Mouse (Mus musculus): ENCODE data around the gene Lgals1. TPM values are rescaled to one million over a fixed set of nuclear protein-coding genes. Genes with fewer than 3 reads are reported as not detected.

The Lgals1 gene
- total and polyA plus RNA-seq, 3 experiments, result 646 to 1,010 (median 974) TPM

DNA sequence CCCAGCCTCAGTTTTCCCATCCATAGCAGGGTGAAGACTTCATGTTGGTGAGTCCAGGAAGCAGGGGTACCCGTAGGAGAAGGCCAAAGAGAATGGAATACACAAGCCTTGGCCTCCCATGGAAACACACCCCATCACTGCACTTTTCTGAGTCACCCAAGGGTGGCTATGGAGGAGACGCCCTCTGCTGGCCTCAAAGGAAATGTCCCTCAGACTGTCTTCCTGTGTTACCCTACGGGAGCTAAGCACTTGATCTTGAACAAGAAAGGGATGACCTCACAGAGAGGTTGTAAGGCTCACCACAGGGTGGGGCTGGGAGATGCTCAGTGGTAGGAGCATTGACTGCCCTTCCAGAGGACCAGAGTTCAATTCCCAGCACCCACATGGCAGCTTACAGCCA is 5.1 kb downstream of the Lgals1 start:
- H3K9ac ChIP-seq (ENCODE audit: control insufficient read depth, low read depth, low read length, poor library complexity, severe bottlenecking), result no peak overlapping the region
- H3K27ac ChIP-seq (ENCODE audit: control insufficient read depth, low read depth, low read length), result peak overlapping the region; percentile 6; the same call in 1 of the 2 replicates
- H3K9me3 ChIP-seq (replicated peaks; ENCODE audit: insufficient read depth, low read length), result no peaks in the 10 kb centered on the region
- no peaks in the 10 kb centered on the region for H3K27me3 ChIP-seq (ENCODE audit: control insufficient read depth in 1 of 2, insufficient read depth in 2 of 2, low read length in 2 of 2)
- peak; percentile 94 for DNase-seq (ENCODE audit: low read depth, low spot score)
- H3K4me3 ChIP-seq (ENCODE audit: control insufficient read depth in 1 of 2, insufficient read depth in 1 of 2, low read depth in 2 of 2, low read length in 2 of 2), result no peak overlapping the region
- peaks cover 23% of the 10 kb centered on the region for H3K79me2 ChIP-seq (ENCODE audit: control insufficient read depth, insufficient read depth, low read length, poor library complexity)
- H3K36me3 ChIP-seq (ENCODE audit: control insufficient read depth in 1 of 2, insufficient read depth in 2 of 2, low read length in 2 of 2), result peaks cover 0 to 17% of the 10 kb centered on the region in 2 experiments; a peak in 2 of 4 replicates
- H3K4me1 ChIP-seq (ENCODE audit: control insufficient read depth in 1 of 2, insufficient read depth in 2 of 2, low read length in 2 of 2), result peaks cover 3 to 29% of the 10 kb centered on the region in 2 experiments; a peak in 3 of 4 replicates
- TF ChIP-seq MAX (IDR thresholded peaks at IDR 0.05; ENCODE audit: low read length), result no peak; the same call in 1 of the 2 replicates
- TF ChIP-seq HCFC1 (IDR thresholded peaks at IDR 0.05; ENCODE audit: low read depth, low read length), result peak; percentile 52; the same call in 1 of the 2 replicates
- TF ChIP-seq ZKSCAN1 (IDR thresholded peaks at IDR 0.05; ENCODE audit: low read depth, low read length), result no peak
- TF ChIP-seq MXI1 (IDR thresholded peaks at IDR 0.05; ENCODE audit: low read depth, low read length), result peak; percentile 50
- peak; percentile 92 for TF ChIP-seq SMC3 (IDR thresholded peaks at IDR 0.05; ENCODE audit: low read depth, low read length)
- peak; percentile 59; the same call in 1 of the 2 replicates for TF ChIP-seq MAZ (IDR thresholded peaks at IDR 0.05; ENCODE audit: low read depth, low read length)
- peak; percentile 80 to 92 (median 86) for TF ChIP-seq CTCF (IDR thresholded peaks at IDR 0.05 in 2 of 3, conservative IDR thresholded peaks at IDR 0.05 in 1 of 3; ENCODE audit: control insufficient read depth in 1 of 3, insufficient read depth in 1 of 3, low read depth in 2 of 3, low read length in 3 of 3, poor library complexity in 1 of 3, severe bottlenecking in 1 of 3)
- TF ChIP-seq RCOR1 (IDR thresholded peaks at IDR 0.05; ENCODE audit: low read depth, low read length), result no peak
- TF ChIP-seq ZNF384 (IDR thresholded peaks at IDR 0.05; ENCODE audit: low read depth, low read length), result no peak
- peak; percentile 68 for TF ChIP-seq RAD21 (IDR thresholded peaks at IDR 0.05; ENCODE audit: low read depth, low read length)
- no peak for TF ChIP-seq USF1 (IDR thresholded peaks at IDR 0.05; ENCODE audit: low read depth, low read length)
- TF ChIP-seq NELFE (IDR thresholded peaks at IDR 0.05; ENCODE audit: low read depth, low read length), result no peak
- no peak for TF ChIP-seq TCF12 (IDR thresholded peaks at IDR 0.05; ENCODE audit: low read depth, low read length)
- TF ChIP-seq TBP (IDR thresholded peaks at IDR 0.05; ENCODE audit: low read depth, low read length), result peak; percentile 53; the same call in 1 of the 2 replicates
- TF ChIP-seq ETS1 (IDR thresholded peaks at IDR 0.05; ENCODE audit: low read depth, low read length), result peak; percentile 32; the same call in 1 of the 2 replicates
- no peak for TF ChIP-seq GATA1 (IDR thresholded peaks at IDR 0.05; ENCODE audit: low read depth, low read length)
- TF ChIP-seq TAL1 (IDR thresholded peaks at IDR 0.05; ENCODE audit: low read length), result no peak
- no peak for TF ChIP-seq BHLHE40 (IDR thresholded peaks at IDR 0.05; ENCODE audit: borderline replicate concordance, low read depth, low read length)
- TF ChIP-seq GABPA (IDR thresholded peaks at IDR 0.05; ENCODE audit: low read depth, low read length), result no peak
- TF ChIP-seq NRF1 (IDR thresholded peaks at IDR 0.05; ENCODE audit: insufficient read depth, low read depth, low read length, poor library complexity, severe bottlenecking), result no peak
- no peak for TF ChIP-seq POLR2AphosphoS5 (IDR thresholded peaks at IDR 0.05; ENCODE audit: borderline replicate concordance, low read depth, low read length)
- TF ChIP-seq POLR2AphosphoS2 (IDR thresholded peaks at IDR 0.05; ENCODE audit: low read length), result no peak
- TF ChIP-seq SIN3A (IDR thresholded peaks at IDR 0.05; ENCODE audit: low read length), result peak; percentile 63
- no peak for TF ChIP-seq CHD1 (IDR thresholded peaks at IDR 0.05; ENCODE audit: low read depth, low read length)
- TF ChIP-seq E2F4 (IDR thresholded peaks at IDR 0.05; ENCODE audit: borderline replicate concordance, low read depth, low read length), result no peak
- TF ChIP-seq POLR2A (IDR thresholded peaks at IDR 0.05; ENCODE audit: control insufficient read depth in 1 of 2, insufficient read depth in 1 of 2, low read depth in 1 of 2, low read length in 2 of 2, poor library complexity in 1 of 2), result no peak
- no peak for TF ChIP-seq KAT2A (conservative IDR thresholded peaks at IDR 0.05; ENCODE audit: low read depth, low read length)
- 0 out of 2 replicates have a peak, but pooled peaks have one; percentile 37 for TF ChIP-seq ELF1 (IDR thresholded peaks at IDR 0.05; ENCODE audit: low read depth, low read length)
- no peak for TF ChIP-seq MYB (IDR thresholded peaks at IDR 0.05; ENCODE audit: low read depth, low read length)
- TF ChIP-seq MYC (IDR thresholded peaks at IDR 0.05; ENCODE audit: low read depth, low read length), result 0 out of 2 replicates have a peak, but pooled peaks have one; percentile 13
- TF ChIP-seq ZC3H11A (IDR thresholded peaks at IDR 0.05; ENCODE audit: low read depth, low read length), result peak; percentile 53
- no peak for TF ChIP-seq UBTF (IDR thresholded peaks at IDR 0.05; ENCODE audit: borderline replicate concordance, insufficient read depth, low read depth, low read length)
- no peak for TF ChIP-seq USF2 (IDR thresholded peaks at IDR 0.05; ENCODE audit: borderline replicate concordance in 1 of 2, insufficient read depth in 1 of 2, low read depth in 1 of 2, low read length in 2 of 2)
- no peak for TF ChIP-seq MEF2A (IDR thresholded peaks at IDR 0.05; ENCODE audit: extremely low read depth, insufficient replicate concordance, low read depth, low read length, poor library complexity, severe bottlenecking)
- peak; percentile 25; the same call in 1 of the 2 replicates for TF ChIP-seq JUND (IDR thresholded peaks at IDR 0.05; ENCODE audit: low read depth, low read length)
- no peak for TF ChIP-seq CHD2 (IDR thresholded peaks at IDR 0.05; ENCODE audit: low read length)
- TF ChIP-seq EP300 (IDR thresholded peaks at IDR 0.05; ENCODE audit: low read depth in 1 of 2, low read length in 2 of 2), result no peak

Measured in MEL (cell line).